8 mouse cellular contexts compared by ENCODE assay signal in the genomic region with DNA sequence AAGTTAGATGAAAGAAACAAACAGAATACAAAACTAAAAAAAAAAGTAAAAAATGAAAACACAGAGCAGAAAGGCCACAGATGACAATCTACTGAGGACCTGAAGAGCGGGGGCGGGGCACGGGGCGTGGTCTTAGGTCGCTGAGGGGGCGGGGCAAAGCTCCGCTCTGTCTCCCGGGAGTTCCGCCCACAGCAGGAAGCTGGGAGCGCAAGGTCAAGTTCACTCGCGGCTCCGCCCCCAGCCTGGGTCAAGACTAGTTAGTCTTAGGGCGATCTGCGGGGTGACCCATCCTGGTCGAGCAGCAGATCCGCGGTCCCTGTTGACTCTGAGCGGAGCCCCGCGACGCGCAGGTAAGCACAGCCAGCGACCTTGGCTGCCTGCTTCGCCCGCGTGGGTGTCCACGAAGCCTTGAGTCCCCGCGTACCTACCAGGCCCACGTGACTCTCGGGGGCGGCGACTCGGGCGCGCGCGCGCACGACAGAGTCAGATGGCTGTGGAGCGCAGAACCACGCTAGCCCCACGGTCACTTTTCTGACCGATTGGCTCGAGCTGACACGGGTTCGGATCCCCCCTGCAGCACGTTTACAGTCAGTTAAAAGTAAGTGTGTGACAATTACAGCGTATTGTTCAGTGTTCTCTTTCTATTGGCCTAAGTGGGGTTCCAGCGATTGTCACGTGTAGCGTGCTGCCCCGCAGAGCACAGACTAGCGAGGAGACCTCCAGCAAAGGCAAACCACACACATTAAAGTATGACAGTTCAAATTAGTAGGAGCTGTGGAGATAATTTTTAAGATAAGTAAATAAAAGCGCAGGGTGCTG. TPM values are rescaled to one million over a fixed set of nuclear protein-coding genes. Genes with fewer than 3 reads are reported as not detected.
DNase-seq lines count a peak whose midpoint lies in the region; ATAC-seq and TF ChIP-seq lines count a peak whose summit lies in the region.

No protein-coding gene starts in this region.

- H3K9me3 ChIP-seq in hindbrain, postnatal 0 days (ENCODE audit: low read length): no peaks in the 10 kb centered on the region

- peak; percentile 77 for ATAC-seq in common myeloid progenitor, adult 5-6 weeks (replicated peaks; ENCODE audit: low read depth, poor library complexity, severe bottlenecking)
- peak; percentile 87 for ATAC-seq in hindbrain, postnatal 0 days
- peak; percentile 89 for ATAC-seq in megakaryocyte, adult 5-6 weeks (ENCODE audit: poor library complexity, severe bottlenecking)

- intact Hi-C loops in gastrocnemius, adult 2 months (cut with DNase I): no loop called here
- intact Hi-C loops in left cerebral cortex, adult 2 months (cut with DNase I): no loop called here

- TF ChIP-seq CTCF in gastrocnemius, adult 2 months (IDR thresholded peaks at IDR 0.05): no peak
- no peak for TF ChIP-seq CTCF in hindbrain, postnatal 0 days (IDR thresholded peaks at IDR 0.05; ENCODE audit: low read depth)
- TF ChIP-seq CTCF in left cerebral cortex, adult 2 months (IDR thresholded peaks at IDR 0.05): no peak

- H3K9ac ChIP-seq in hindbrain, postnatal 0 days (replicated peaks; ENCODE audit: low read length): peak overlapping the region; percentile 35

- H3K27me3 ChIP-seq in hindbrain, postnatal 0 days (ENCODE audit: insufficient read depth, low read length): no peaks in the 10 kb centered on the region

- H3K4me2 ChIP-seq in hindbrain, postnatal 0 days (ENCODE audit: low read depth, low read length): peak overlapping the region; percentile 75

- 0 out of 2 replicates have a peak, but pooled peaks cover 10% of the 10 kb centered on the region for H3K4me1 ChIP-seq in hindbrain, postnatal 0 days (ENCODE audit: insufficient read depth, low read length)

- H3K27ac ChIP-seq in gastrocnemius, adult 2 months: peak overlapping the region; percentile 97
- peak overlapping the region; percentile 70 for H3K27ac ChIP-seq in hindbrain, postnatal 0 days
- peak overlapping the region; percentile 83 for H3K27ac ChIP-seq in left cerebral cortex, adult 2 months

- H3K4me3 ChIP-seq in gastrocnemius, adult 2 months: peak overlapping the region; percentile 81
- H3K4me3 ChIP-seq in hindbrain, postnatal 0 days (ENCODE audit: low read length): peak overlapping the region; percentile 45
- peak overlapping the region; percentile 66 for H3K4me3 ChIP-seq in left cerebral cortex, adult 2 months

- WGBS in hindbrain, postnatal 0 days: 1% methylated on average over 54 of the region's 56 CpGs

- peak; percentile 98 for DNase-seq in ZHBTc4 (ENCODE audit: low read depth, low spot score)
- peak; percentile 95 for DNase-seq in gastrocnemius, adult 2 months
- DNase-seq in hindbrain, postnatal 0 days (ENCODE audit: low spot score): peak; percentile 78
- DNase-seq in left cerebral cortex, adult 2 months (ENCODE audit: extremely low spot score in 1 of 2, low spot score in 2 of 2): peak; percentile 63 to 82
- peak; percentile 71 to 77 for DNase-seq in right cerebral cortex, adult 2 months (ENCODE audit: low spot score in 2 of 2)
- peak; percentile 89 for DNase-seq in urinary bladder, postnatal 14 days (ENCODE audit: low spot score)

- H3K36me3 ChIP-seq in hindbrain, postnatal 0 days (ENCODE audit: insufficient read depth, low read length): no peaks in the 10 kb centered on the region

RNA-seq across cellular contexts. Expression of a gene that starts 9.4 kb away (rescaled TPM):
- total RNA-seq in common myeloid progenitor, adult 5-6 weeks (2017): 21.1 and 29.9 TPM in 2 replicates
- total RNA-seq in gastrocnemius, adult 2 months (2021): 10 to 100 TPM; 12.0 to 12.5 TPM
- total RNA-seq in hindbrain, postnatal 0 days (2014; rRNA removed): 1.3 and 3.1 TPM in 2 replicates
- polyA plus RNA-seq in hindbrain, postnatal 0 days (2015; fragmentation: Nextera tagmentation; extraction: Ambion mirVana): 1.5 and 1.7 TPM in 2 replicates
- 1 to 10 TPM; 2.7 to 2.8 TPM for total RNA-seq in left cerebral cortex, adult 2 months (2021)
- 2.7 and 4.4 TPM in 2 replicates for total RNA-seq in megakaryocyte, adult 5-6 weeks (2015)
- 3.3 and 3.7 TPM in 2 replicates for total RNA-seq in megakaryocyte, adult 5-6 weeks (2017)

Comparison
In these comparisons a context has a peak if more than half of its experiments do, and no peak if none do; other contexts are left out.
1. Peak in every context shown above with its lines: DNase-seq, ATAC-seq, H3K4me3 ChIP-seq and H3K27ac ChIP-seq.